Mouse (Mus musculus) myocyte (in vitro differentiated cells): ENCODE results near the gene Cox11. TPM values are rescaled to one million over a fixed set of nuclear protein-coding genes. Genes with fewer than 3 reads are reported as not detected.

Source experiments
- H3K27me3 ChIP-seq: one replicate; pipeline ENCODE4 v1.6.1; 2011; ENCODE audit not compliant: control insufficient read depth, insufficient read depth, insufficient read length
- H3K36me3 ChIP-seq: one replicate; pipeline ENCODE4 v1.6.1; 2011; ENCODE audit not compliant: control insufficient read depth, insufficient read depth
- H3K4me2 ChIP-seq: one replicate; pipeline ENCODE4 v1.6.1; 2011; ENCODE audit warnings: low read depth, control low read depth
- H3K4me3 ChIP-seq: one replicate; pipeline ENCODE4 v1.5.1; 2011; ENCODE audit warnings: mild to moderate bottlenecking, control low read depth, moderate library complexity
- H3K79me2 ChIP-seq: one replicate; pipeline ENCODE4 v1.6.1; 2011; ENCODE audit not compliant: control insufficient read depth, insufficient read depth
- H3ac ChIP-seq: one replicate; pipeline ENCODE4 v1.6.1; 2011; ENCODE audit not compliant: control insufficient read depth, insufficient read length
- CEBPB ChIP-seq: IDR thresholded peaks from 2 replicates; pipeline ENCODE4 v1.6.1; 2011; ENCODE audit warnings: mild to moderate bottlenecking, moderate library complexity; ENCODE audit not compliant: poor library complexity, insufficient read depth, severe bottlenecking
- E2F4 ChIP-seq: IDR thresholded peaks from one replicate; pipeline ENCODE4 v1.6.1; 2011; ENCODE audit warnings: mild to moderate bottlenecking, control low read depth, moderate library complexity; ENCODE audit not compliant: insufficient read depth
- MAX ChIP-seq: IDR thresholded peaks from one replicate; pipeline ENCODE4 v1.6.1; 2011; ENCODE audit warnings: low read depth, mild to moderate bottlenecking, control low read depth
- MYOD1 ChIP-seq, 3 experiments: IDR thresholded peaks; one replicate each; pipeline ENCODE4 v1.6.1; 2011; ENCODE audit warnings: control low read depth in 2 of 3, low read depth in 2 of 3, mild to moderate bottlenecking in 2 of 3, moderate library complexity in 1 of 3; ENCODE audit not compliant: insufficient read length in 2 of 3, control insufficient read depth in 1 of 3
- MYOG ChIP-seq, 3 experiments: IDR thresholded peaks; one replicate each; pipeline ENCODE4 v1.6.1; 2011; ENCODE audit warnings: control low read depth in 2 of 3, low read depth in 2 of 3, mild to moderate bottlenecking in 2 of 3; ENCODE audit not compliant: insufficient read length in 2 of 3, control insufficient read depth in 1 of 3, insufficient read depth in 1 of 3
- POLR2A ChIP-seq: IDR thresholded peaks from one replicate; pipeline ENCODE4 v1.6.1; 2011; ENCODE audit warnings: low read depth, mild to moderate bottlenecking, control low read depth, moderate library complexity; ENCODE audit not compliant: insufficient read length
- POLR2AphosphoS2 ChIP-seq: IDR thresholded peaks from one replicate; pipeline ENCODE4 v1.6.1; 2011; ENCODE audit warnings: low read depth, control low read depth; ENCODE audit not compliant: insufficient read length
- REST ChIP-seq: IDR thresholded peaks from one replicate; pipeline ENCODE4 v1.6.1; 2011; ENCODE audit warnings: mild to moderate bottlenecking, control low read depth, moderate library complexity; ENCODE audit not compliant: insufficient read depth, insufficient read length
- SRF ChIP-seq: IDR thresholded peaks from one replicate; pipeline ENCODE4 v1.6.1; 2011; ENCODE audit warnings: low read depth; ENCODE audit not compliant: control insufficient read depth, insufficient read length
- TCF12 ChIP-seq: IDR thresholded peaks from one replicate; pipeline ENCODE4 v1.6.1; 2011; ENCODE audit warnings: mild to moderate bottlenecking, control low read depth; ENCODE audit not compliant: poor library complexity, insufficient read depth, severe bottlenecking
- TCF3 ChIP-seq: IDR thresholded peaks from one replicate; pipeline ENCODE4 v1.6.1; 2011; ENCODE audit warnings: low read depth, control low read depth; ENCODE audit not compliant: insufficient read length
- USF1 ChIP-seq: IDR thresholded peaks from one replicate; pipeline ENCODE4 v1.6.1; 2011; ENCODE audit warnings: low read depth, mild to moderate bottlenecking, control low read depth, moderate library complexity
- polyA plus RNA-seq: library from polyadenylated mRNA; unstranded; fragments of >200 nt; fragmentation: generic; extraction: Trizol; gene quantifications from one replicate; pipeline ENCODE4 v1.2.1, GENCODE M21; 2012; ENCODE audit warnings: missing spikeins

Cox11 gene
- polyA plus RNA-seq, 1 experiment, result 12.4 TPM

DNA sequence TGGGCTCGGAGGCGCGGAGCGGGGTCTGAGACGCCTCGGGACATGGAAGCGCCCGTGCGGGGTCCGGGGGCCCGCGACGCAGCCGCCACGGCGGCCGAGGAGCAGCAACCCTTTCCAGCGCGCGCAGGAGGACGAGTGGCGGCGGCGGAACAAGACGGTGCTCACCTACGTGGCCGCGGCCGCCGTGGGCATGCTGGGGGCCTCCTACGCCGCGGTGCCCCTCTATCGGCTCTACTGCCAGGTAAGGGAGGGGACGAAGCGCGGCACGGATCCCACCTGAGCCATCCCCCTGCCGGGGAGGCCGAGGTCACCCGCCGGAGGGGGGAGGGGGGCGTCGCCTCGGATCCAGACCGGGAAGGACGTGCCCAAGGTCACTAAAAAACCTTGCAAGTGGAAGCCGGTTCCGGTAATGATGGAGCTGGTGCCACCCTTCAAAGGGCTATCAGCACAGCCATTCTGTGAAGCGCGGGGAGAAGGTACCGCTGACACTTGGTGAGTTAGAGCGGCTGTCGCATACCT is 398 bp downstream of the Cox11 start:
- Histone ChIP-seq H3K4me2 (peak overlapping the region; percentile 81), H3K36me3 (peaks cover under 1% of the 10 kb centered on the region), H3K79me2 (peaks cover 32% of the 10 kb centered on the region), H3K27me3 (no peaks in the 10 kb centered on the region), H3K4me3 (peak overlapping the region; percentile 82), H3ac (peak overlapping the region; percentile 93)
- no peak for TF ChIP-seq CEBPB
- TF ChIP-seq MYOD1 (IDR thresholded peaks at IDR 0.05; ENCODE audit: control insufficient read depth in 1 of 3, insufficient read length in 2 of 3, low read depth in 2 of 3), result peak in 1 of 3 experiments; percentile 6
- TF ChIP-seq TCF3, result no peak
- TF ChIP-seq USF1, result no peak

- no peak overlapping the region for H3K4me3 ChIP-seq
- H3K27me3 ChIP-seq, result no peaks in the 10 kb centered on the region
- no peak overlapping the region for H3ac ChIP-seq
- TF ChIP-seq TCF12 (no peak), POLR2AphosphoS2 (peak; percentile 20)
- H3K4me2 ChIP-seq, result no peak overlapping the region
- H3K36me3 ChIP-seq, result peaks cover 40% of the 10 kb centered on the region
- H3K79me2 ChIP-seq, result no peaks in the 10 kb centered on the region
Measured at GRCm38 (mm10) chr11:90649777-90650176, 11.8 kb downstream of the Cox11 start.

GRCm38 (mm10) chr11:90650231-90650885 is 12.4 kb downstream of the Cox11 start:
- H3K4me3 ChIP-seq, result no peak overlapping the region
- H3K79me2 ChIP-seq, result no peaks in the 10 kb centered on the region
- peaks cover 34% of the 10 kb centered on the region for H3K36me3 ChIP-seq
- no peaks in the 10 kb centered on the region for H3K27me3 ChIP-seq
- no peak overlapping the region for H3ac ChIP-seq
- TF ChIP-seq E2F4, result no peak
- no peak for TF ChIP-seq TCF12
- TF ChIP-seq POLR2AphosphoS2, result no peak
- no peak for TF ChIP-seq MYOG (IDR thresholded peaks at IDR 0.05; ENCODE audit: control insufficient read depth in 1 of 3, insufficient read depth in 1 of 3, insufficient read length in 2 of 3, low read depth in 2 of 3)
- TF ChIP-seq SRF, result no peak
- no peak for TF ChIP-seq TCF3
- no peak for TF ChIP-seq POLR2A
- no peak for TF ChIP-seq USF1
- no peak for TF ChIP-seq CEBPB
- TF ChIP-seq REST, result no peak
- TF ChIP-seq MYOD1 (IDR thresholded peaks at IDR 0.05; ENCODE audit: control insufficient read depth in 1 of 3, insufficient read length in 2 of 3, low read depth in 2 of 3), result no peak
- no peak overlapping the region for H3K4me2 ChIP-seq

- H3K36me3 ChIP-seq, result peaks cover 17% of the 10 kb centered on the region
- H3ac ChIP-seq, result no peak overlapping the region
- H3K79me2 ChIP-seq, result no peaks in the 10 kb centered on the region
- no peak overlapping the region for H3K4me2 ChIP-seq
- no peaks in the 10 kb centered on the region for H3K27me3 ChIP-seq
- TF ChIP-seq E2F4 (no peak), TCF3 (no peak), MYOG (IDR thresholded peaks at IDR 0.05; ENCODE audit: control insufficient read depth in 1 of 3, insufficient read depth in 1 of 3, insufficient read length in 2 of 3, low read depth in 2 of 3) (no peak), MAX (no peak), TCF12 (no peak), SRF (no peak), POLR2A (no peak), REST (no peak), USF1 (no peak), CEBPB (no peak), MYOD1 (IDR thresholded peaks at IDR 0.05; ENCODE audit: control insufficient read depth in 1 of 3, insufficient read length in 2 of 3, low read depth in 2 of 3) (no peak)
- no peak overlapping the region for H3K4me3 ChIP-seq
Measured at GRCm38 (mm10) chr11:90652603-90653002, 14.6 kb downstream of the Cox11 start.

DNA sequence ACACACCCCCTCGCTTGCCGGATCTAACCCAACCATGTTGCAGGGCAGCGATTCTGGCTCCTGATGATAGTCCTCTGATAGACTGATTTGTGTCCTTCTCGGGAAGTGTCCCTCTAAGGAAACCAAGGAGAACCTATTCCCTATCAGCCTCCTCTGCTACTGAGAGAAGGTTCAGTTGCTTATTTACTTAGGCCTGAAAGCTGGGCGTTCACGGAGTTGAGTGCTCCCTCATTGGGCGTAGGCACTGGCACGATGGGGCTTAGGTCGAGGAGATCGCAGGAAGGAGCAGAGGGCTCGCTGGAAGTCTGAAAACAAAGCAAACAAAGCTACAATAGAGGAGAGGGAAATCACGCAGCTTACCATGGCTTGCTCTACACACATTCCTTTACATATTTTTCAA is 19.6 kb downstream of the Cox11 start:
- Histone ChIP-seq H3ac (no peak overlapping the region), H3K79me2 (no peaks in the 10 kb centered on the region), H3K36me3 (no peaks in the 10 kb centered on the region), H3K4me2 (no peak overlapping the region), H3K4me3 (no peak overlapping the region), H3K27me3 (no peaks in the 10 kb centered on the region)
- TF ChIP-seq MYOG (IDR thresholded peaks at IDR 0.05; ENCODE audit: control insufficient read depth in 1 of 3, insufficient read depth in 1 of 3, insufficient read length in 2 of 3, low read depth in 2 of 3), result no peak

DNA sequence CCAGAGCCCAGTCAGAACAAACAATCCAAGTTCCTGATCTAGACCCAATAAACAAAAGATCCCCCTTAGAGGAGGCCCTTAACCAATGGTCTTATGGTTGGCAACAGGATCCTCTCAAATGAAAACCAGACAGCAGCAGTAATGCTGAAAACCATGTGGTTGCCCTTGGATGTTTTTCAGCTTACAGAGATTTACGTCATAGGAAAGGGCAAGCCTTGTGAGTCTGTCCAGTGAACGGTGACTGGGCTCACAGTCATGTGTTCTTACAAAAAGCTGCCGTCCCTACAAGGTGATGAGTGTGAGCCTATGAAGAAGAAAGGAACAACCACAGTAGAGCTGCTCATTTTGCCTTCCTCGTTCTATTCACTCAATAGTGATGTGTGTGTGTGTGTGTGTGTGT is 22.7 kb downstream of the Cox11 start:
- Histone ChIP-seq H3K4me2 (no peak overlapping the region), H3K36me3 (no peaks in the 10 kb centered on the region), H3K79me2 (no peaks in the 10 kb centered on the region), H3K4me3 (no peak overlapping the region), H3ac (no peak overlapping the region), H3K27me3 (no peaks in the 10 kb centered on the region)
- TF ChIP-seq POLR2AphosphoS2, result no peak
- TF ChIP-seq MYOD1 (IDR thresholded peaks at IDR 0.05; ENCODE audit: control insufficient read depth in 1 of 3, insufficient read length in 2 of 3, low read depth in 2 of 3), result no peak
- TF ChIP-seq MAX, result no peak
- no peak for TF ChIP-seq TCF3
- TF ChIP-seq USF1, result no peak
- TF ChIP-seq REST, result no peak
- no peak for TF ChIP-seq MYOG (IDR thresholded peaks at IDR 0.05; ENCODE audit: control insufficient read depth in 1 of 3, insufficient read depth in 1 of 3, insufficient read length in 2 of 3, low read depth in 2 of 3)
- no peak for TF ChIP-seq SRF
- no peak for TF ChIP-seq TCF12
- no peak for TF ChIP-seq E2F4
- TF ChIP-seq CEBPB, result no peak
